Mouse (Mus musculus) forebrain, embryonic 14.5 days (tissue): Measurements from ENCODE around the gene Elob. TPM values are rescaled to one million over a fixed set of nuclear protein-coding genes. Genes with fewer than 3 reads are reported as not detected.

Experiments used
- ATAC-seq: fragments of 200-750 bp; cut with Nextera tagmentation; 2 replicates; pipeline ENCODE4 v1.8.0; 2017; ENCODE audit warnings: mild to moderate bottlenecking, moderate library complexity
- DNase-seq: peaks from one replicate; pipeline ENCODE4 v3.0.0-alpha.2; 2015; ENCODE audit warnings: low spot score
- H3K27ac ChIP-seq: fragments of 300-500 bp; sonication (generic); 2 replicates; pipeline ENCODE4 v1.5.1; 2014; ENCODE audit warnings: low read depth, mild to moderate bottlenecking, control low read depth, low read length, moderate library complexity
- H3K27me3 ChIP-seq: fragments of 300-500 bp; sonication (generic); replicated peaks from 2 replicates; pipeline ENCODE4 v1.6.1; 2014; ENCODE audit warnings: low read length, control low read depth, mixed read lengths; ENCODE audit not compliant: control insufficient read depth, insufficient read depth
- H3K36me3 ChIP-seq: fragments of 300-500 bp; sonication (generic); 2 replicates; pipeline ENCODE4 v1.6.1; 2014; ENCODE audit warnings: low read length, control low read depth; ENCODE audit not compliant: control insufficient read depth, insufficient read depth
- H3K4me1 ChIP-seq: fragments of 300-500 bp; sonication (generic); 2 replicates; pipeline ENCODE4 v1.6.1; 2014; ENCODE audit warnings: antibody characterized with exemption, low read length, control low read depth; ENCODE audit not compliant: control insufficient read depth, insufficient read depth
- H3K4me2 ChIP-seq: fragments of 300-500 bp; sonication (generic); 2 replicates; pipeline ENCODE4 v1.6.1; 2014; ENCODE audit warnings: mild to moderate bottlenecking, control low read depth, low read length
- H3K4me3 ChIP-seq: fragments of 300-500 bp; sonication (generic); 2 replicates; pipeline ENCODE4 v1.5.1; 2014; ENCODE audit warnings: low read depth, low read length, control low read depth
- H3K9ac ChIP-seq: fragments of 300-500 bp; sonication (generic); 2 replicates; pipeline ENCODE4 v1.6.1; 2014; ENCODE audit warnings: mild to moderate bottlenecking, low read length, control low read depth, moderate library complexity
- H3K9me3 ChIP-seq: fragments of 300-500 bp; sonication (generic); replicated peaks from 2 replicates; pipeline ENCODE4 v1.6.1; 2016; ENCODE audit warnings: low read length, control low read depth, mixed read lengths; ENCODE audit not compliant: control insufficient read depth
- WGBS: fragments of 180-500 bp; shearing (Covaris S2); extraction: QIAGEN DNeasy Blood & Tissue Kit; methylation state at CpG from one replicate; pipeline ENCODE4 v1.1.7; 2014; 5-methylcytosine and 5-hydroxymethylcytosine counted together
- microRNA-seq: library from miRNA; unstranded; fragments of <30 nt; microRNA quantifications from one replicate; pipeline ENCODE4, GENCODE M21; 2016
- polyA plus RNA-seq: library from polyadenylated mRNA; unstranded; fragments of >200 nt; fragmentation: Nextera tagmentation; extraction: Ambion mirVana; gene quantifications from 2 replicates; pipeline ENCODE4 v1.2.1, GENCODE M21; 2014

The Elob gene
- polyA plus RNA-seq, 1 experiment from 2014 or later, result 1,508 TPM

DNA sequence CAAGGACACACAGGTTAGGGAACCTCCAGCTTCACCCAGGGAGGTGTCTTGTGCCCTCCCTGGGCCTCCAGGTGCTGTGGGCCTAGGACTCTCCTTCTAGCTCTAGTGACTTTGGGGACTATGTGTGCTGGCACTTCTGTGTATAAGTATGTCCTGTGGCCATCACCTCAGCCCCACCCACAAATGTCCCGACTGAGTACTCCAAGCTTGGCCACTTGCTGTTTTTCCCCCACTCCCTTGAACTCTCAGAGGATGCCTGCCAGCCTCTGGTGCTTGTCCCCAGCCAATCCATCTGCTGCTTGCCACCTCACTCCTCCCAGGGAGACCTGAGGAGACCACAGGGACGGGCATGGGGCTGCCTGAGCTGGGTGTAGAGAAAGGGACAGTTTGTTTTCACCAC, 50.5 kb downstream of the Elob start:
- ATAC-seq, result no peak
- no peaks in the 10 kb centered on the region for H3K9me3 ChIP-seq
- no peak for DNase-seq
- H3K4me1 ChIP-seq, result no peaks in the 10 kb centered on the region
- H3K4me3 ChIP-seq, result no peak overlapping the region
- H3K36me3 ChIP-seq, result 0 out of 2 replicates have a peak, but pooled peaks cover 3% of the 10 kb centered on the region
- no peak overlapping the region for H3K4me2 ChIP-seq
- no peaks in the 10 kb centered on the region for H3K27me3 ChIP-seq
- H3K27ac ChIP-seq, result no peak overlapping the region
- 54% methylated on average over 2 of the region's 2 CpGs for WGBS
- H3K9ac ChIP-seq, result no peak overlapping the region

DNA sequence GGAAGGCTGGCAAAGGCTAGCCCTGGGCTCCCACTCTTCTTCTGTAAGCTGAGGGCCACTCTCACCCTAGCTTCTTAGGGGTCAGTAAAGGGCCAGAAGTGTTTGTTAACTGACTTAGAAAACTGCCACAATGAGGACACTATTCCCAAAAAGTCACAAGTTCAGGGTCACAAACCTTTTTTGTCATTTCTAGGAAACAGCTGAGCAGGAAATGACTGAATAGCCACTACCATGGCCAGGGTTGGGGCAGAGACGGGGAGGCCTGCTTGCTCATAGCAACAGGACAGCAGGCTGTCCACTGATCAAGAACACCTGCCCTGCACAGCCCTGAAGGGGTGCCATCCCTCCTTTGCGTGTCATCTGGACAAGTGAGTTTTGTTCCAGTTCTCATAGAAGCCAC, 51.8 kb downstream of the Elob start:
- Histone ChIP-seq H3K4me1 (peaks cover under 1% of the 10 kb centered on the region), H3K4me3 (no peak overlapping the region), H3K27ac (no peak overlapping the region), H3K9ac (no peak overlapping the region), H3K9me3 (no peaks in the 10 kb centered on the region), H3K27me3 (no peaks in the 10 kb centered on the region), H3K36me3 (0 out of 2 replicates have a peak, but pooled peaks cover 3% of the 10 kb centered on the region), H3K4me2 (no peak overlapping the region)
- WGBS, result 90% methylated on average over 2 of the region's 2 CpGs
- no peak for DNase-seq
- no peak for ATAC-seq

DNA sequence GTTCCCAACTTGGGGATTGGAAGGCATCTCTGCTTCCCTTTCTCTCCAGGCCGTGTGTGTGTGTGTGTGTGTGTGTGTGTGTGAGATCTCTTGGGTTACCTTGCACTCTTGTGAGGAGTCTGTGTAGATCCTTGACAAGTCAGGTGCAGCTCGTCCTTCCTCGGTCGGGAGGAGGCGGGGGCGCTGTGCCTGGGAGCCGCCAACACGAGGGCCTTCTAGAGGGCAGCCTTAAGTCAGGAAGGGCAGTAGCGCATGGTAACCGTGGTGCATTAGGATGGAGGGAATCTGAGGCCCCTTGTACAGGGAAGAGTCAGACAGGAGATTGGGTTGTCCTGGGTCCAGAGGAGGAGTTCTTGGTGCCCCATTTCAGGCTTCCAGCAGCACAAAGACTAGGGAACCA, 52.7 kb downstream of the Elob start:
- Histone ChIP-seq H3K9me3 (no peaks in the 10 kb centered on the region), H3K27ac (no peak overlapping the region), H3K27me3 (no peaks in the 10 kb centered on the region), H3K4me2 (no peak overlapping the region), H3K4me3 (no peak overlapping the region), H3K36me3 (0 out of 2 replicates have a peak, but pooled peaks cover 3% of the 10 kb centered on the region), H3K4me1 (peaks cover 4% of the 10 kb centered on the region), H3K9ac (no peak overlapping the region)
- DNase-seq, result no peak
- ATAC-seq, result no peak
- 82% methylated on average over 10 of the region's 10 CpGs for WGBS

Small RNA genes lying within 50 kb of the gene (microRNA-seq; reads per million reads assigned to microRNA genes)
- gene Mir5125, result 0.53 reads per million

Other genes with a start within 250 kb of the Elob start
- 24.1 and 26.0 TPM in 2 replicates for gene Zfp13, start 229.6 kb downstream of the Elob start, polyA plus RNA-seq
- gene Zscan10, start 228.3 kb downstream of the Elob start, polyA plus RNA-seq, result not detected in 2 replicates
- 0.62 and 0.90 TPM in 2 replicates for gene Mmp25, start 183.9 kb downstream of the Elob start, polyA plus RNA-seq
- not detected in 2 replicates for gene Bicdl2, start 168.6 kb downstream of the Elob start, polyA plus RNA-seq
- gene Hcfc1r1, start 155.5 kb downstream of the Elob start, polyA plus RNA-seq, result 107 and 112 TPM in 2 replicates
- gene Thoc6, start 155.3 kb downstream of the Elob start, polyA plus RNA-seq, result 43.8 and 45.9 TPM in 2 replicates
- gene Tnfrsf12a, start 151.7 kb downstream of the Elob start, polyA plus RNA-seq, result 2.6 and 2.9 TPM in 2 replicates
- 0.24 and 0.25 TPM in 2 replicates for gene Cldn6, start 149.9 kb downstream of the Elob start, polyA plus RNA-seq
- 1.6 and 2.3 TPM in 2 replicates for gene Cldn9, start 145.1 kb downstream of the Elob start, polyA plus RNA-seq
- not detected in 2 replicates for gene 1520401A03Rik, start 106.4 kb downstream of the Elob start, polyA plus RNA-seq
- gene Pkmyt1, start 102.8 kb downstream of the Elob start, polyA plus RNA-seq, result 18.0 and 23.1 TPM in 2 replicates
- gene Paqr4, start 88.3 kb downstream of the Elob start, polyA plus RNA-seq, result 31.9 and 38.3 TPM in 2 replicates
- gene Kremen2, start 83.3 kb downstream of the Elob start, polyA plus RNA-seq, result 0.23 and 0.25 TPM in 2 replicates
- gene Flywch1, start 57.5 kb downstream of the Elob start, polyA plus RNA-seq, result 129 and 143 TPM in 2 replicates
- 36.9 and 44.2 TPM in 2 replicates for gene Flywch2, start 43.1 kb downstream of the Elob start, polyA plus RNA-seq
- 226 and 339 TPM in 2 replicates for gene Srrm2, start 38.6 kb downstream of the Elob start, polyA plus RNA-seq
- not detected in 2 replicates for gene Prss33, start 6.9 kb upstream of the Elob start, polyA plus RNA-seq
- not detected in 2 replicates for gene Prss32, start 14.7 kb upstream of the Elob start, polyA plus RNA-seq
- gene Prss41, start 15.0 kb upstream of the Elob start, polyA plus RNA-seq, result 0.31 and 0.66 TPM in 2 replicates
- not detected in 2 replicates for gene Prss21, start 38.9 kb upstream of the Elob start, polyA plus RNA-seq
- gene Dcpp1, start 51.7 kb upstream of the Elob start, polyA plus RNA-seq, result not detected in 2 replicates
- gene Dcpp2, start 51.7 kb upstream of the Elob start, polyA plus RNA-seq, result not detected in 2 replicates
- gene Dcpp3, start 88.3 kb upstream of the Elob start, polyA plus RNA-seq, result not detected in 2 replicates
- not detected in 2 replicates for gene Sbp, start 112.5 kb upstream of the Elob start, polyA plus RNA-seq
- not detected in 2 replicates for gene Sbpl, start 126.1 kb upstream of the Elob start, polyA plus RNA-seq
- gene Prss30, start 151.4 kb upstream of the Elob start, polyA plus RNA-seq, result not detected in 2 replicates
- not detected in 2 replicates for gene Prss22, start 169.0 kb upstream of the Elob start, polyA plus RNA-seq
- gene Prss27, start 209.0 kb upstream of the Elob start, polyA plus RNA-seq, result not detected in 2 replicates
- 84.3 and 87.0 TPM in 2 replicates for gene Kctd5, start 244.3 kb upstream of the Elob start, polyA plus RNA-seq